Mouse (Mus musculus): ENCODE results near the gene Fbxl20.

DNA sequence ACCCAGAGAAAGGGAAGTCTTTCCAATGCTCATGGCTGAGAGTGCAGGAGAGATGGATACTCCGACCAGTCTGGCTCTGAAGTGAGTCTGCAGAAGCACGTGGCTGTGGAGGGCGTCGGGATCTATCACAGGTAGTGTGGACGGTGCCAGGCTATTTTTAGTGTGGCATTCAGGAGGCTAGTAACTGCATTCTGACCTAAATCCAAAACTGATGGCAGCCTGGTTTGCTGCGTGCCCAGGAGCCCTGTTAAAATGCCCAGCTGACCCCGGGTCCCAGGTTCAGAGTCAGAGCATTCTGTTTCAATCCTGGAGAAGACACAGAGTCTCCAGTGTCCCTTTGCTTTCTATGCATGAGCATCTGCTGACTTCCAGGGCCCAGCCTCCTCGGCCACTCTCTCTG is 73.1 kb downstream of the Fbxl20 start:
- TF ChIP-seq CTCF (IDR thresholded peaks at IDR 0.05; ENCODE audit: low read depth) (no peak), EP300 (IDR thresholded peaks at IDR 0.05; ENCODE audit: low read depth) (no peak)
